Mouse (Mus musculus) spleen, adult 2 months (tissue): ENCODE measurements around the gene Cd160. TPM values are rescaled to one million over a fixed set of nuclear protein-coding genes. Genes with fewer than 3 reads are reported as not detected.

ENCODE experiments used
- DNase-seq, 2 experiments: peaks; one replicate each; pipeline versions ENCODE4 v3.0.0 to v3.0.0-alpha.2; 2012 to 2021; ENCODE audit warnings: low spot score in 2 of 2, low read depth in 1 of 2
- H3K27ac ChIP-seq: fragments of 200-500 bp; 2 replicates; pipeline ENCODE4 v1.5.1; 2012; ENCODE audit warnings: low read length, inconsistent platforms; ENCODE audit not compliant: insufficient read depth
- H3K27me3 ChIP-seq: fragments of 200-500 bp; 2 replicates; pipeline ENCODE4 v1.6.1; 2012; ENCODE audit warnings: mild to moderate bottlenecking, moderate library complexity, low read length, inconsistent platforms; ENCODE audit not compliant: control insufficient read depth, insufficient read depth
- H3K36me3 ChIP-seq: fragments of 200-500 bp; 2 replicates; pipeline ENCODE4 v1.6.1; 2012; ENCODE audit warnings: mild to moderate bottlenecking, low read length, inconsistent platforms; ENCODE audit not compliant: control insufficient read depth, insufficient read depth
- H3K4me1 ChIP-seq: fragments of 200-500 bp; 2 replicates; pipeline ENCODE4 v1.6.1; 2011; ENCODE audit warnings: inconsistent platforms; ENCODE audit not compliant: control insufficient read depth, insufficient read depth, insufficient read length
- H3K4me3 ChIP-seq: fragments of 200-500 bp; 2 replicates; pipeline ENCODE4 v1.5.1; 2011; ENCODE audit warnings: mild to moderate bottlenecking, inconsistent platforms; ENCODE audit not compliant: insufficient read depth, insufficient read length; ENCODE audit errors: extremely low read depth
- CTCF ChIP-seq: fragments of 200-500 bp; IDR thresholded peaks from 2 replicates; pipeline ENCODE4 v1.5.1; 2011; ENCODE audit warnings: mild to moderate bottlenecking, inconsistent platforms; ENCODE audit not compliant: insufficient read depth, insufficient read length, insufficient replicate concordance; ENCODE audit errors: extremely low read depth
- POLR2A ChIP-seq: fragments of 200-500 bp; IDR thresholded peaks from 2 replicates; pipeline ENCODE4 v1.6.1; 2011; ENCODE audit warnings: low read depth, low read length, inconsistent platforms
- WGBS: fragments of 180-500 bp; shearing (Covaris S2); methylation state at CpG from one replicate; pipeline ENCODE4 v1.1.7; 2018; 5-methylcytosine and 5-hydroxymethylcytosine counted together
- polyA plus RNA-seq: library from polyadenylated mRNA; depleted of rRNA; stranded (reverse); fragments of >200 nt; gene quantifications from 2 replicates; pipeline ENCODE4 v1.2.3, GENCODE M21; 2012

The Cd160 gene
- polyA plus RNA-seq, 1 experiment = 3.2 TPM

GRCm38 (mm10) chr3:96800254-96800653, 28.9 kb downstream of the Cd160 start:
- no peaks in the 10 kb centered on the region for H3K4me1 ChIP-seq
- H3K36me3 ChIP-seq = no peaks in the 10 kb centered on the region
- DNase-seq = no peak
- WGBS = 92% methylated on average over 11 of the region's 11 CpGs
- TF ChIP-seq POLR2A (no peak), CTCF (no peak)
- no peak overlapping the region for H3K4me3 ChIP-seq
- no peaks in the 10 kb centered on the region for H3K27me3 ChIP-seq
- no peak overlapping the region for H3K27ac ChIP-seq

GRCm38 (mm10) chr3:96788506-96788905, 40.6 kb downstream of the Cd160 start:
- no peak for TF ChIP-seq CTCF
- TF ChIP-seq POLR2A = no peak
- Histone ChIP-seq H3K4me1 (no peaks in the 10 kb centered on the region), H3K27me3 (no peaks in the 10 kb centered on the region), H3K4me3 (no peak overlapping the region), H3K36me3 (peaks cover 42% of the 10 kb centered on the region), H3K27ac (no peak overlapping the region)
- WGBS = 78% methylated on average over 8 of the region's 8 CpGs
- no peak for DNase-seq

- Histone ChIP-seq H3K36me3 (peaks cover 40% of the 10 kb centered on the region), H3K4me3 (no peak overlapping the region), H3K4me1 (no peaks in the 10 kb centered on the region), H3K27ac (no peak overlapping the region), H3K27me3 (no peaks in the 10 kb centered on the region)
- 88% methylated on average over 1 of the region's 1 CpGs for WGBS
- TF ChIP-seq POLR2A = no peak
- no peak for TF ChIP-seq CTCF
- DNase-seq = no peak
Measured at GRCm38 (mm10) chr3:96787784-96788183, 41.4 kb downstream of the Cd160 start.

GRCm38 (mm10) chr3:96782236-96782635, 46.9 kb downstream of the Cd160 start:
- Histone ChIP-seq H3K4me3 (no peak overlapping the region), H3K27ac (no peak overlapping the region), H3K36me3 (peaks cover 18% of the 10 kb centered on the region), H3K4me1 (no peaks in the 10 kb centered on the region; the same call in 1 of the 2 replicates), H3K27me3 (no peaks in the 10 kb centered on the region)
- WGBS = 95% methylated on average over 8 of the region's 8 CpGs
- TF ChIP-seq CTCF (no peak), POLR2A (no peak)
- DNase-seq = no peak

GRCm38 (mm10) chr3:96777120-96777519, 52.0 kb downstream of the Cd160 start:
- 79% methylated on average over 3 of the region's 3 CpGs for WGBS

GRCm38 (mm10) chr3:96772949-96773348, 56.2 kb downstream of the Cd160 start:
- Histone ChIP-seq H3K4me1 (no peaks in the 10 kb centered on the region), H3K27me3 (no peaks in the 10 kb centered on the region), H3K4me3 (no peak overlapping the region), H3K27ac (no peak overlapping the region), H3K36me3 (peaks cover 11% of the 10 kb centered on the region)
- 78% methylated on average over 1 of the region's 1 CpGs for WGBS
- DNase-seq = no peak
- TF ChIP-seq POLR2A (no peak), CTCF (no peak)

More at GRCm38 (mm10) chr3:96777120-96777519, 52.0 kb downstream of the Cd160 start:
- peaks cover 11% of the 10 kb centered on the region for H3K36me3 ChIP-seq
- TF ChIP-seq POLR2A = no peak
- TF ChIP-seq CTCF = no peak
- H3K27ac ChIP-seq = no peak overlapping the region
- no peaks in the 10 kb centered on the region for H3K27me3 ChIP-seq
- no peak for DNase-seq
- no peaks in the 10 kb centered on the region; the same call in 1 of the 2 replicates for H3K4me1 ChIP-seq
- no peak overlapping the region for H3K4me3 ChIP-seq

GRCm38 (mm10) chr3:96769971-96770370, 59.2 kb downstream of the Cd160 start:
- no peak overlapping the region for H3K27ac ChIP-seq
- no peaks in the 10 kb centered on the region for H3K27me3 ChIP-seq
- H3K4me1 ChIP-seq = no peaks in the 10 kb centered on the region
- 51% methylated on average over 5 of the region's 5 CpGs for WGBS
- H3K4me3 ChIP-seq = no peak overlapping the region
- TF ChIP-seq POLR2A (no peak), CTCF (no peak)
- no peak for DNase-seq
- H3K36me3 ChIP-seq = 0 out of 2 replicates have a peak, but pooled peaks cover 2% of the 10 kb centered on the region
